Mouse (Mus musculus): ENCODE measurements at regions not wholly inside any gene's neighbourhood (a gene's known extent, or its start where the extent isn't known, plus 50 kb on each side); places are given as distances from the start of the nearest gene placed in this dataset.
"Not testable (repeated sequence)": the region's sequence is repeated elsewhere in the genome, so short reads cannot be mapped to it uniquely, and the experiment has no call there.

GRCm38 (mm10) chr17:82901098-82901891, 313.8 kb upstream of the Pkdcc start:
- 57% methylated on average over 9 of the region's 9 CpGs for WGBS
- Histone ChIP-seq H3K9ac (ENCODE audit: low read length) (no peak overlapping the region), H3K4me3 (replicated peaks; ENCODE audit: low read length) (no peak overlapping the region), H3K9me3 (replicated peaks; ENCODE audit: control insufficient read depth, low read length) (no peaks in the 10 kb centered on the region), H3K36me3 (ENCODE audit: control insufficient read depth, insufficient read depth, low read length) (no peaks in the 10 kb centered on the region), H3K4me1 (ENCODE audit: control insufficient read depth, insufficient read depth, low read length) (no peaks in the 10 kb centered on the region), H3K27ac (ENCODE audit: low read length) (no peak overlapping the region), H3K4me2 (ENCODE audit: low read depth, low read length) (no peak overlapping the region), H3K27me3 (ENCODE audit: control insufficient read depth, insufficient read depth, low read length) (no peaks in the 10 kb centered on the region)
- peak; percentile 69; the same call in 1 of the 2 replicates for ATAC-seq (ENCODE audit: insufficient read depth, low FRiP score)

- no peak overlapping the region for H3K27ac ChIP-seq (ENCODE audit: low read length)
- H3K36me3 ChIP-seq (ENCODE audit: control insufficient read depth, insufficient read depth, low read length): no peaks in the 10 kb centered on the region
- no peak overlapping the region for H3K9ac ChIP-seq (ENCODE audit: low read length)
- no peaks in the 10 kb centered on the region for H3K4me1 ChIP-seq (ENCODE audit: control insufficient read depth, insufficient read depth, low read length)
- H3K4me2 ChIP-seq (ENCODE audit: low read depth, low read length): no peak overlapping the region
- H3K9me3 ChIP-seq (replicated peaks; ENCODE audit: control insufficient read depth, low read length): no peaks in the 10 kb centered on the region
- no peak overlapping the region for H3K4me3 ChIP-seq (replicated peaks; ENCODE audit: low read length)
- no peaks in the 10 kb centered on the region for H3K27me3 ChIP-seq (ENCODE audit: control insufficient read depth, insufficient read depth, low read length)
- ATAC-seq (ENCODE audit: insufficient read depth, low FRiP score): no peak
- 69% methylated on average over 2 of the region's 2 CpGs for WGBS
Observed at GRCm38 (mm10) chr17:82904961-82905360, 310.1 kb upstream of the Pkdcc start.

- ATAC-seq (ENCODE audit: insufficient read depth, low FRiP score): no peak
- WGBS: 63% methylated on average over 3 of the region's 3 CpGs
- Histone ChIP-seq H3K27me3 (ENCODE audit: control insufficient read depth, insufficient read depth, low read length) (no peaks in the 10 kb centered on the region), H3K4me3 (replicated peaks; ENCODE audit: low read length) (no peak overlapping the region), H3K4me2 (ENCODE audit: low read depth, low read length) (no peak overlapping the region), H3K9ac (ENCODE audit: low read length) (no peak overlapping the region), H3K36me3 (ENCODE audit: control insufficient read depth, insufficient read depth, low read length) (no peaks in the 10 kb centered on the region), H3K27ac (ENCODE audit: low read length) (no peak overlapping the region), H3K4me1 (ENCODE audit: control insufficient read depth, insufficient read depth, low read length) (no peaks in the 10 kb centered on the region), H3K9me3 (replicated peaks; ENCODE audit: control insufficient read depth, low read length) (no peaks in the 10 kb centered on the region)
Observed at GRCm38 (mm10) chr17:82905483-82905882, 309.6 kb upstream of the Pkdcc start.

- no peak overlapping the region for H3K9ac ChIP-seq (ENCODE audit: low read length)
- 58% methylated on average over 2 of the region's 2 CpGs for WGBS
- no peaks in the 10 kb centered on the region for H3K4me1 ChIP-seq (ENCODE audit: control insufficient read depth, insufficient read depth, low read length)
- H3K4me3 ChIP-seq (replicated peaks; ENCODE audit: low read length): no peak overlapping the region
- H3K4me2 ChIP-seq (ENCODE audit: low read depth, low read length): no peak overlapping the region
- no peaks in the 10 kb centered on the region for H3K9me3 ChIP-seq (replicated peaks; ENCODE audit: control insufficient read depth, low read length)
- H3K36me3 ChIP-seq (ENCODE audit: control insufficient read depth, insufficient read depth, low read length): no peaks in the 10 kb centered on the region
- no peak for ATAC-seq (ENCODE audit: insufficient read depth, low FRiP score)
- H3K27ac ChIP-seq (ENCODE audit: low read length): no peak overlapping the region
- no peaks in the 10 kb centered on the region for H3K27me3 ChIP-seq (ENCODE audit: control insufficient read depth, insufficient read depth, low read length)
Observed at GRCm38 (mm10) chr17:82909189-82909588, 305.9 kb upstream of the Pkdcc start.

- 56% methylated on average over 4 of the region's 4 CpGs for WGBS
- not testable (repeated sequence) for ATAC-seq (ENCODE audit: insufficient read depth, low FRiP score); H3K4me1 ChIP-seq (ENCODE audit: control insufficient read depth, insufficient read depth, low read length); H3K27ac ChIP-seq (ENCODE audit: low read length); H3K36me3 ChIP-seq (ENCODE audit: control insufficient read depth, insufficient read depth, low read length); H3K9me3 ChIP-seq (replicated peaks; ENCODE audit: control insufficient read depth, low read length); H3K9ac ChIP-seq (ENCODE audit: low read length); H3K4me2 ChIP-seq (ENCODE audit: low read depth, low read length); H3K27me3 ChIP-seq (ENCODE audit: control insufficient read depth, insufficient read depth, low read length); H3K4me3 ChIP-seq (replicated peaks; ENCODE audit: low read length)
Observed at GRCm38 (mm10) chr17:82922986-82923385, 292.1 kb upstream of the Pkdcc start.

- no peak overlapping the region for H3K9ac ChIP-seq (ENCODE audit: low read length)
- H3K4me1 ChIP-seq (ENCODE audit: control insufficient read depth, insufficient read depth, low read length): no peaks in the 10 kb centered on the region
- no peak overlapping the region for H3K27ac ChIP-seq (ENCODE audit: low read length)
- H3K4me3 ChIP-seq (replicated peaks; ENCODE audit: low read length): no peak overlapping the region
- no peaks in the 10 kb centered on the region for H3K9me3 ChIP-seq (replicated peaks; ENCODE audit: control insufficient read depth, low read length)
- no peaks in the 10 kb centered on the region for H3K36me3 ChIP-seq (ENCODE audit: control insufficient read depth, insufficient read depth, low read length)
- no peak for ATAC-seq (ENCODE audit: insufficient read depth, low FRiP score)
- no peak overlapping the region for H3K4me2 ChIP-seq (ENCODE audit: low read depth, low read length)
- 79% methylated on average over 2 of the region's 2 CpGs for WGBS
- H3K27me3 ChIP-seq (ENCODE audit: control insufficient read depth, insufficient read depth, low read length): no peaks in the 10 kb centered on the region
Observed at GRCm38 (mm10) chr17:82925751-82926150, 289.3 kb upstream of the Pkdcc start.

GRCm38 (mm10) chr17:82927681-82928080, 287.4 kb upstream of the Pkdcc start:
- WGBS: 89% methylated on average over 3 of the region's 3 CpGs
- H3K36me3 ChIP-seq (ENCODE audit: control insufficient read depth, insufficient read depth, low read length): no peaks in the 10 kb centered on the region
- ATAC-seq (ENCODE audit: insufficient read depth, low FRiP score): no peak

GRCm38 (mm10) chr17:82929511-82929910, 285.6 kb upstream of the Pkdcc start:
- no peak for ATAC-seq (ENCODE audit: insufficient read depth, low FRiP score)
- no peaks in the 10 kb centered on the region for H3K4me1 ChIP-seq (ENCODE audit: control insufficient read depth, insufficient read depth, low read length)
- WGBS: 46% methylated on average over 3 of the region's 3 CpGs

More at GRCm38 (mm10) chr17:82927681-82928080, 287.4 kb upstream of the Pkdcc start:
- H3K27me3 ChIP-seq (ENCODE audit: control insufficient read depth, insufficient read depth, low read length): no peaks in the 10 kb centered on the region
- no peak overlapping the region for H3K27ac ChIP-seq (ENCODE audit: low read length)
- H3K9me3 ChIP-seq (replicated peaks; ENCODE audit: control insufficient read depth, low read length): no peaks in the 10 kb centered on the region
- H3K4me1 ChIP-seq (ENCODE audit: control insufficient read depth, insufficient read depth, low read length): no peaks in the 10 kb centered on the region
- H3K9ac ChIP-seq (ENCODE audit: low read length): no peak overlapping the region
- H3K4me2 ChIP-seq (ENCODE audit: low read depth, low read length): no peak overlapping the region
- H3K4me3 ChIP-seq (replicated peaks; ENCODE audit: low read length): no peak overlapping the region

GRCm38 (mm10) chr17:82930738-82931137, 284.4 kb upstream of the Pkdcc start:
- no peaks in the 10 kb centered on the region for H3K9me3 ChIP-seq (replicated peaks; ENCODE audit: control insufficient read depth, low read length)
- no peak overlapping the region for H3K27ac ChIP-seq (ENCODE audit: low read length)
- H3K4me2 ChIP-seq (ENCODE audit: low read depth, low read length): no peak overlapping the region
- ATAC-seq (ENCODE audit: insufficient read depth, low FRiP score): no peak
- WGBS: 45% methylated on average over 1 of the region's 1 CpGs
- H3K4me3 ChIP-seq (replicated peaks; ENCODE audit: low read length): no peak overlapping the region
- H3K27me3 ChIP-seq (ENCODE audit: control insufficient read depth, insufficient read depth, low read length): no peaks in the 10 kb centered on the region
- no peaks in the 10 kb centered on the region for H3K4me1 ChIP-seq (ENCODE audit: control insufficient read depth, insufficient read depth, low read length)
- no peaks in the 10 kb centered on the region for H3K36me3 ChIP-seq (ENCODE audit: control insufficient read depth, insufficient read depth, low read length)
- H3K9ac ChIP-seq (ENCODE audit: low read length): no peak overlapping the region

More at GRCm38 (mm10) chr17:82929511-82929910, 285.6 kb upstream of the Pkdcc start:
- Histone ChIP-seq H3K4me3 (replicated peaks; ENCODE audit: low read length) (no peak overlapping the region), H3K27me3 (ENCODE audit: control insufficient read depth, insufficient read depth, low read length) (no peaks in the 10 kb centered on the region), H3K9me3 (replicated peaks; ENCODE audit: control insufficient read depth, low read length) (no peaks in the 10 kb centered on the region), H3K4me2 (ENCODE audit: low read depth, low read length) (no peak overlapping the region), H3K27ac (ENCODE audit: low read length) (no peak overlapping the region), H3K9ac (ENCODE audit: low read length) (no peak overlapping the region), H3K36me3 (ENCODE audit: control insufficient read depth, insufficient read depth, low read length) (no peaks in the 10 kb centered on the region)

Measured in stomach, embryonic 16.5 days (tissue).